Mouse (Mus musculus) neural tube, embryonic 12.5 days (tissue): ENCODE data around the gene Dclre1b. TPM values are rescaled to one million over a fixed set of nuclear protein-coding genes. Genes with fewer than 3 reads are reported as not detected.

Experiments used
- ATAC-seq: fragments of 200-750 bp; cut with Nextera tagmentation; 2 replicates; pipeline ENCODE4 v1.8.0; 2017; ENCODE audit warnings: low read depth, mild to moderate bottlenecking, moderate TSS enrichment, moderate library complexity; ENCODE audit not compliant: low FRiP score
- H3K27ac ChIP-seq: fragments of 300-500 bp; sonication (generic); 2 replicates; pipeline ENCODE4 v1.5.1; 2016
- H3K27me3 ChIP-seq: fragments of 300-500 bp; sonication (generic); replicated peaks from 2 replicates; pipeline ENCODE4 v1.6.1; 2016; ENCODE audit warnings: mild to moderate bottlenecking
- H3K36me3 ChIP-seq: fragments of 300-500 bp; sonication (generic); 2 replicates; pipeline ENCODE4 v1.6.1; 2016; ENCODE audit warnings: mild to moderate bottlenecking
- H3K4me1 ChIP-seq: fragments of 300-500 bp; sonication (generic); 2 replicates; pipeline ENCODE4 v1.6.1; 2016
- H3K4me2 ChIP-seq: fragments of 300-500 bp; sonication (generic); replicated peaks from 2 replicates; pipeline ENCODE4 v1.6.1; 2016; ENCODE audit warnings: mild to moderate bottlenecking
- H3K4me3 ChIP-seq: fragments of 300-500 bp; sonication (generic); 2 replicates; pipeline ENCODE4 v1.5.1; 2016
- H3K9ac ChIP-seq: fragments of 300-500 bp; sonication (generic); 2 replicates; pipeline ENCODE4 v1.6.1; 2016; ENCODE audit warnings: mild to moderate bottlenecking
- H3K9me3 ChIP-seq: fragments of 300-500 bp; sonication (generic); 2 replicates; pipeline ENCODE4 v1.6.1; 2016; ENCODE audit warnings: mild to moderate bottlenecking
- WGBS: fragments of 180-500 bp; shearing (Covaris S2); methylation state at CpG from one replicate; pipeline ENCODE4 v1.1.7; 2016; 5-methylcytosine and 5-hydroxymethylcytosine counted together
- polyA plus RNA-seq: library from polyadenylated mRNA; unstranded; fragments of >200 nt; fragmentation: Nextera tagmentation; extraction: Ambion mirVana; gene quantifications from 2 replicates; pipeline ENCODE4 v1.2.1, GENCODE M21; 2016

Dclre1b gene
- polyA plus RNA-seq, 1 experiment from 2014 or later = 26.7 TPM

DNA sequence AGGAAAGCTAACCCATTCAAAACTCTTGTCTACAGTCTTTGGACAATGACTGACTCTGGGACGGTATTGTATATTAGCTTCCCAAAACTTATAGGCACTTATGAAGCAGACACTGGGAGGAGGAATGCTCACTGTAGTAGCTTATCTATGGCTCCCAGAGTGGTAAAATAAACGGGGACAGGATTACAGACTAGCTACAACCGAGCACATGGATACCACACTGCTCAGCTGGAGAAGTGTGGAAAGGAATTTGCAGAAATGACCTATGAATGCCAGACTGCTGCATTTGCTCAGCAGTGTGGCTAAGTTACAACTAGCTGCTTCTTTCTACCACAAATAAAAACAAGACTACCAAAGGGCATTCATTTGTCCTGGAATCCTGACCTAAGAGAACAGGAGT is 53.9 kb downstream of the Dclre1b start:
- WGBS = 74% methylated on average over 3 of the region's 3 CpGs
- no peak overlapping the region for H3K9ac ChIP-seq

DNA sequence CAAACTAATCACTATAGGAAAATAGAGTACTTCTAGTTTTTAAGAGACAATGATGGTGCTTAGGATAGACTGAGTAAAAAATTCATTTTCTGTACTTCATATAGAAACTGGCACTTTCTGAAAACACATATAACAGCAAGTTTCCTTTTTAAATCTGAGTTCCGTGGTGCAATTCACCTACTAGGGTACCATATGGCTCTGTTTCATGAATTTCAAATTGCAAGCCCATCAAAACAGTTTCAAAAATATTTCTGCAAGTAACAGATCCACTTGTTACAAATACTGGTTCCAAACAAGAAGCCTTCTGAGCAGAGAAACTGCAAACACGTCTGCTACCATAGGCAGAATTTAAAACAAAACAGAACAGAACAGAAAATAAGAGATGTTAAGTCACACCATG is 57.7 kb downstream of the Dclre1b start:
- Histone ChIP-seq H3K9me3 (no peaks in the 10 kb centered on the region), H3K36me3 (peaks cover 59% of the 10 kb centered on the region), H3K4me2 (no peak overlapping the region), H3K9ac (no peak overlapping the region), H3K27ac (no peak overlapping the region), H3K27me3 (no peaks in the 10 kb centered on the region), H3K4me3 (no peak overlapping the region), H3K4me1 (no peaks in the 10 kb centered on the region)
- 92% methylated on average over 2 of the region's 2 CpGs for WGBS
- no peak for ATAC-seq

More for the DNA sequence above, 53.9 kb downstream of the Dclre1b start:
- Histone ChIP-seq H3K27ac (no peak overlapping the region), H3K9me3 (no peaks in the 10 kb centered on the region), H3K4me3 (no peak overlapping the region), H3K27me3 (no peaks in the 10 kb centered on the region), H3K36me3 (peaks cover 59% of the 10 kb centered on the region), H3K4me2 (no peak overlapping the region), H3K4me1 (no peaks in the 10 kb centered on the region)
- ATAC-seq = no peak

Other genes with a start within 250 kb of the Dclre1b start
- 7.2 TPM in 2 replicates for gene Syt6, start 234.2 kb downstream of the Dclre1b start, polyA plus RNA-seq
- not detected in 2 replicates for gene Atg4a-ps, start 163.4 kb downstream of the Dclre1b start, polyA plus RNA-seq
- 15.1 and 15.6 TPM in 2 replicates for gene Olfml3, start 71.4 kb downstream of the Dclre1b start, polyA plus RNA-seq
- gene Gm10964, start 70.1 kb downstream of the Dclre1b start, polyA plus RNA-seq = not detected in 2 replicates
- gene Hipk1, start 17.9 kb downstream of the Dclre1b start, polyA plus RNA-seq = 13.1 and 14.0 TPM in 2 replicates
- gene Ap4b1, start 76 bp upstream of the Dclre1b start, polyA plus RNA-seq = 23.8 and 24.0 TPM in 2 replicates
- 0.23 and 0.32 TPM in 2 replicates for gene Gm43064, start 129 bp upstream of the Dclre1b start, polyA plus RNA-seq
- 0.61 TPM in 1 of 2 replicates, not detected in the other for gene Bcl2l15, start 23.2 kb upstream of the Dclre1b start, polyA plus RNA-seq
- gene Ptpn22, start 50.4 kb upstream of the Dclre1b start, polyA plus RNA-seq = 0.44 TPM in 1 of 2 replicates, not detected in the other
- 24.0 and 25.3 TPM in 2 replicates for gene Rsbn1, start 104.7 kb upstream of the Dclre1b start, polyA plus RNA-seq
- gene Phtf1, start 158.7 kb upstream of the Dclre1b start, polyA plus RNA-seq = 43.3 and 43.5 TPM in 2 replicates